Mouse (Mus musculus): Measurements from ENCODE around the gene Cdk5rap3. TPM values are rescaled to one million over a fixed set of nuclear protein-coding genes. Genes with fewer than 3 reads are reported as not detected.

Cdk5rap3 gene
- 10 to 100 TPM; 21.6 to 23.2 TPM for total RNA-seq (2021)

- intact Hi-C loops (cut with DNase I): loop anchor here (2.0 kb wide), 2 partner anchors 47 to 107 kb away; no protein-coding TSS in a partner anchor
- DNase-seq (ENCODE audit: low spot score): peak; percentile 98
Observed at GRCm38 (mm10) chr11:96916044-96916884, at the start of gene Cdk5rap3. Cdk5rap3 (minus strand) TSS chr11:96916496.

GRCm38 (mm10) chr11:96963580-96963979, 47.3 kb upstream of the Cdk5rap3 start:
- peak; percentile 66 for DNase-seq (ENCODE audit: low spot score)
- intact Hi-C loops (cut with DNase I): loop anchor here (2.0 to 5.0 kb wide), 2 partner anchors 47 to 96 kb away; partner anchors contain the start of gene Cdk5rap3

- no peak for DNase-seq (ENCODE audit: low spot score)
- intact Hi-C loops (cut with DNase I): no loop called here
Observed at GRCm38 (mm10) chr11:96957061-96957805, 40.9 kb upstream of the Cdk5rap3 start.

- no peak for DNase-seq (ENCODE audit: low spot score)
- intact Hi-C loops (cut with DNase I): no loop called here
Observed at GRCm38 (mm10) chr11:96956009-96956724, 39.9 kb upstream of the Cdk5rap3 start.

GRCm38 (mm10) chr11:96955094-96955493, 38.8 kb upstream of the Cdk5rap3 start:
- intact Hi-C loops (cut with DNase I): no loop called here
- no peak for DNase-seq (ENCODE audit: low spot score)

- no peak for DNase-seq (ENCODE audit: low spot score)
- intact Hi-C loops (cut with DNase I): no loop called here
Observed at GRCm38 (mm10) chr11:96952896-96953295, 36.6 kb upstream of the Cdk5rap3 start.

- no peak for DNase-seq (ENCODE audit: low spot score)
- intact Hi-C loops (cut with DNase I): no loop called here
Observed at GRCm38 (mm10) chr11:96952426-96952825, 36.1 kb upstream of the Cdk5rap3 start.

- DNase-seq (ENCODE audit: low spot score): no peak
- intact Hi-C loops (cut with DNase I): no loop called here
Observed at GRCm38 (mm10) chr11:96950767-96951166, 34.5 kb upstream of the Cdk5rap3 start.

GRCm38 (mm10) chr11:96947849-96948248, 31.6 kb upstream of the Cdk5rap3 start:
- intact Hi-C loops (cut with DNase I): no loop called here

GRCm38 (mm10) chr11:96946498-96946897, 30.2 kb upstream of the Cdk5rap3 start:
- intact Hi-C loops (cut with DNase I): no loop called here
- no peak for DNase-seq (ENCODE audit: low spot score)

More at GRCm38 (mm10) chr11:96947849-96948248, 31.6 kb upstream of the Cdk5rap3 start:
- no peak for DNase-seq (ENCODE audit: low spot score)

- intact Hi-C loops (cut with DNase I): no loop called here
Observed at GRCm38 (mm10) chr11:96944844-96945580, 28.7 kb upstream of the Cdk5rap3 start.

GRCm38 (mm10) chr11:96943746-96944304, 27.5 kb upstream of the Cdk5rap3 start, which contains the start of gene Pnpo:
Pnpo (minus strand) TSS chr11:96943986.
- intact Hi-C loops (cut with DNase I): no loop called here
- DNase-seq (ENCODE audit: low spot score): peak; percentile 89

More at GRCm38 (mm10) chr11:96944844-96945580, 28.7 kb upstream of the Cdk5rap3 start:
- DNase-seq (ENCODE audit: low spot score): no peak

- DNase-seq (ENCODE audit: low spot score): no peak
- intact Hi-C loops (cut with DNase I): no loop called here
Observed at GRCm38 (mm10) chr11:96941989-96942590, 25.8 kb upstream of the Cdk5rap3 start.

- intact Hi-C loops (cut with DNase I): no loop called here
- DNase-seq (ENCODE audit: low spot score): no peak
Observed at GRCm38 (mm10) chr11:96940578-96941465, 24.5 kb upstream of the Cdk5rap3 start.

GRCm38 (mm10) chr11:96938426-96938800, 22.1 kb upstream of the Cdk5rap3 start:
- intact Hi-C loops (cut with DNase I): no loop called here
- DNase-seq (ENCODE audit: low spot score): no peak

- no peak for DNase-seq (ENCODE audit: low spot score)
- intact Hi-C loops (cut with DNase I): loop anchor here (2.0 kb wide), 1 partner anchor 19 kb away; no protein-coding TSS in a partner anchor
Observed at GRCm38 (mm10) chr11:96937549-96938425, 21.5 kb upstream of the Cdk5rap3 start.

Measured in heart, postnatal 25 days (tissue).